Mouse (Mus musculus) kidney, postnatal 4 days (tissue): ENCODE data around the gene Wipi1.

Source experiments
- DNase-seq, 2 experiments: peaks; one replicate each; pipeline ENCODE4 v3.0.0; 2021; ENCODE audit warnings: mixed read lengths in 2 of 2

Gene Wipi1

DNA sequence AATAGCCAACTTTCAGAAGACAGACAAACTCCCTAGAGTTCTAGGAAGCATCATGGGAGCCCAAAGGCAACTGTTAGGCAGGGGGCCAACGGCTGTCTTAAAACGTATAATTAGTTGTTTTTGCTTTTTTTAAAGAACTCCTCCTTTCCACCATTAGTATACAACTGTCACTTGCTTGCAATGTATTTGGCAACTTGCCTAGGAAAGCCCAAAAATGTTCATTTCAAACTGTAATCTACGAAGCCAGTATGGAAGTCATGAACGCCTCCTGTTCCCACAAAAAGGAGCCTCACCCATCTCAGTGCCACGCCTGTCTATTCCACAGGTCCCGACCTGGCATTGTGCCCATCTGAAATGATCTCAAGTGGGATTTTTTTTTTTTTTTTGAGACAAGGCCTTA is 35.9 kb downstream of the Wipi1 start:
- DNase-seq: peak; percentile 40 to 50

- DNase-seq: no peak
Measured at GRCm38 (mm10) chr11:109574604-109575003, 37.2 kb downstream of the Wipi1 start.

DNA sequence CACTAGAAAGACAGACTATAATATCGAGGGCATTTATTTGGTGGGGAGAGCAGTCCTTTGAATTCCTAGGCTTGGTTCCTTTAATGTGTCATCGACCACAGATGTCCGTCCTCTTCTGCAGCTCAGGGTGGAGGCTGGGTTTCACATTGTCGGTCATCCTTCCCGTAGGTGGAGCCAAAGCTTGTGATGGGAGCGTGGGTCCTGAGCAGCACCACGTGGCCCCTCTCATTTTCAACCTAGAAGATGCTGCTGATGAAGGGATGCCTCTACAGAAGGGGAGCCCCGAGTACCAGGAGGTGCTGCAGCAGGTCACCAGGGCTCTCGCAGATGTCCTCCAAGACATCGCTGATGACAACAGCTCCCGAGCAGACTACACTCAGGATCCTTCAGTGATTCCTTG is 39.7 kb downstream of the Wipi1 start:
- DNase-seq: no peak

GRCm38 (mm10) chr11:109569809-109570208 is 42.0 kb downstream of the Wipi1 start:
- no peak for DNase-seq

DNA sequence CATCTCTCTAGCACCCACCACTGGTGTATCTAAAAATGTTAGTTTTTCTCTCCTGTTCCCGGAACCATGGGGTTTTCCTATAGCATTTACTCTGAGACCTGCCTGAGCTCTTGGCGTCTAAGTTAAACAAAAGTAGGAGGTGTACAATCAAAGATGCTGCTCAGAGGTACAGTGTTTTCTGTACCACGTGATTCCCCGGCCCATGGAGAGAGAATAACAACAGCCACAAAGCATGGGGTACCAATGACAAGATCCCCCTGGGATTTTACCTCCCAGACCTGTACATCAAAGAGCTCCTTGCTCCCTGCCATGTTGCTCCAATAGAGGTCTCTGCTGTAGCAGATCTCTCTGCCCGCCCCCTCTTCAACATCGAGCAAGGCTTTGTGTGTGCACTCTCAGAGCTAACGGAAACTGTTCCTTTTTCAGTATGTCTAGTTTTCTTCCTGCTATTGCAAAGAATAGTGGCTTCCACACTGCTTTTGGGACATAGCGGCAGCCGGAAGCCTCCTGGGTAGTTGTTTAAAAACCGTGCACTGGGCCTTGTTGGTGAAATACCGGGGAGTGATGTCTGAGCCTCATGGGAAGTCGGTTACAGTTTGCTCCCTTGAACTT is 42.7 kb downstream of the Wipi1 start:
- no peak for DNase-seq

GRCm38 (mm10) chr11:109564466-109565214 is 47.1 kb downstream of the Wipi1 start:
- no peak for DNase-seq

- DNase-seq: no peak
Measured at GRCm38 (mm10) chr11:109563708-109564107, 48.1 kb downstream of the Wipi1 start.

- no peak for DNase-seq
Measured at GRCm38 (mm10) chr11:109561445-109561844, 50.3 kb downstream of the Wipi1 start.

GRCm38 (mm10) chr11:109560793-109561257 is 50.9 kb downstream of the Wipi1 start:
- DNase-seq: peak; percentile 55 to 75

DNA sequence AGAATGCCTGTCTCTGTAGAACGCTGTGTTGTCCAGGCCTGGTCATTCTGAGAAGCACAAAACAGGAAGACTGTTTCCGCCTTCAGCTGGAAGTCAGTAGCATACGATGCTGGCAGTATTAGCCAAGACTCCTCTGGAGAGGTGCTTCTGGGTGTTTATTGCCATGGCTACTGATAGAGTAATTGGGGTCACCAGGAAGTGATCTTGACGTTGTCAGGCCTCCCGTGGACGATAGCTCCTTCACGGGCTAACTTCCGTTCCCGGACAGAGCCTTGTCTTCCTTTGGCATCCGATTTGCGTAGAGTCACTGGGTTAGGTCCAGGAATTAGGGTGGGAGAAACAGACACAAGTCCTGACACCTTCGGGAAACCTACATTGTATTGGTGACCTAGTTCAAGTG is 52.5 kb downstream of the Wipi1 start:
- DNase-seq: no peak

DNA sequence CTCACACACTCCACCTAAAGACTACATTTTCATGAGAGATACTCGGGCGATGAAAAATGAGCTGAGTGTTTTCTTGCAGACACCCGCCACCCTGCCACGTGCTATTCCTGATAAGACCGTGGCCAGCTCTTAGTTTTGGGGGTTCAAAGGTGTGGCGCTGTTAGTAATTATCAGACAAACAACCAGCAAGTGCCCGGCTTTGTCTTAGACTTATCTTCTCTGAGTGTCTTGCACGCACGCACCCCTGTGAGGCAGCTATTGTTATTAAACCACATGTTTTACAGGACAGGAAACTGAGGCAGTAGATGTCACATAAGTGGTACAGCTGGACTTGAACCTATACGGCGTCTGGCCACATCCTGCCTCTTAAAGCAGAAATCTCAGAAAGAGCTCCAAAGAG is 54.3 kb downstream of the Wipi1 start:
- no peak for DNase-seq

DNA sequence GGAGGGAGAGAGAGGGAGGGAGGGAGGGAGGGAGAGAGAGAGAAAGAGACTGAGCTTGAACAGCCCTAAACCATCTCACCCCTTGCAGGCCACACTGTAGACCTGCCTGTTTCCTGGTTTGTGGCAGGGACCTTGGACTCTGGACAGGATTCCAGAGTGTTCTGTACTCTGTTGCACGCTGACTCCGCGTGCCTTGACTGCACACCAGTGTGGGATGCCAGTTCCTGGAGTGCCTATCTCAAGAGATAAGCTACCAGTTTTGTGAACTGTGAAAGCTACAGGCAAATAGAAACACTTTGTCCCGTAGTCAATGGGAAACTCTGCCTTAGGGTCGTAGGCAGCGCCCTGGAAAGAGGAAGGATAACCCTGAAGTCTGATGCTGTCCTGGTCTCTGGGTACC is 55.6 kb downstream of the Wipi1 start:
- peak in 1 of 2 experiments; percentile 54 for DNase-seq

- peak in 1 of 2 experiments; percentile 35 for DNase-seq
Measured at GRCm38 (mm10) chr11:109554443-109554842, 57.3 kb downstream of the Wipi1 start.

- DNase-seq: no peak
Measured at GRCm38 (mm10) chr11:109553921-109554320, 57.8 kb downstream of the Wipi1 start.

DNA sequence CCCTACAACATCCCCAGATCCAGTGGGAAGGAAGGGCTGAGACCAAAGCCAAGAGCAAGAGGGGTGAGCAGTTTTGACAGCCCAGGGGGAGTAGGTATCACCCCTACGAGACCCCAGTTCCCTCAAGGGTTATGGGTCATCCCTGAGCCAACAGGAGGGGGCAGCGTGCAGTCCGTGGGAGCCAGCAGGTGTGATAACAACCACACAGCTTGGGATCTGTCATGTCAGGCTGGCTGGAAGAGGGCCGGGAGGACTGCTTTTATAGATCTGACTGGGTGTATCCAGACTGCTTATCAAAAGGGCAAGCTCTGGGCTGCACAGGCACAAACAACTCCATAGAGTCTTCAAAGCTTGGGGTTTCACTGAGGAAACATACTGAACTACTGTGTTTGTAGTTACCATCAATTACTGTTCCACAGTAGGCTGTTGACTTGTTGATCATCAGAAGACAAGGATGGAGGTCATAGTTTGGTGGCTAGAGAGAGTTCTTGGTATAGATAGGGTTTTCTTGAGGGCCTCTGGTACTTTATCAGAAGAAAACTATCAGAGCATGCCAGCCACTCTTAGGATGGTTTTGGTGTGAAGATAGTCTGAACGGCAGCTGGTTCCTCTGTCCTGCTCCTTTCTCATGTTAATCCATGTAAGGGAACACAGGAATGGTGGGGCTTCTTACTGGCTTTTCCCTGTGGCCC is 62.0 kb downstream of the Wipi1 start:
- no peak for DNase-seq

DNA sequence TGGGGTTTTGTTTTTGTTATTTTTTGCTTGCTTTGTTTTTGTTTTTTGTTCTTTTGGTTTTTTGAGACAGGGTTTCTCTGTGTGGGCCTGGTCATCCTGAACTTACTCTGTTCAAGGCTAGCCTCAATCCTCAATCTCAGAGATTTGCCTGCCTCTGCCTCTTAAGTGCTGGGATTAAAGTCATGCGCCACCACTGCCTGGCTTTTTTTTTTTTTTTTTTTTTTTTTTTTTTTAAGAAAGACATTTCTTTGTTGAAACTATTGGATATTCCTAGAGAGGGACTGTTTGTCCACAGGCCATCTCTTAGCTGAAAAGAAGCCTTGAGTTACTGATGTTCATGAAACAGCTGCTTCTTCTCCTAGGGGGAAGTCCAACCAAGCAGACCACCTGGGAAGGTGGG is 64.1 kb downstream of the Wipi1 start:
- DNase-seq: no peak

- DNase-seq: peak in 1 of 2 experiments; percentile 40
Measured at GRCm38 (mm10) chr11:109546305-109547001, 65.3 kb downstream of the Wipi1 start.

GRCm38 (mm10) chr11:109545700-109546143 is 66.0 kb downstream of the Wipi1 start:
- DNase-seq: peak; percentile 48 to 69

DNA sequence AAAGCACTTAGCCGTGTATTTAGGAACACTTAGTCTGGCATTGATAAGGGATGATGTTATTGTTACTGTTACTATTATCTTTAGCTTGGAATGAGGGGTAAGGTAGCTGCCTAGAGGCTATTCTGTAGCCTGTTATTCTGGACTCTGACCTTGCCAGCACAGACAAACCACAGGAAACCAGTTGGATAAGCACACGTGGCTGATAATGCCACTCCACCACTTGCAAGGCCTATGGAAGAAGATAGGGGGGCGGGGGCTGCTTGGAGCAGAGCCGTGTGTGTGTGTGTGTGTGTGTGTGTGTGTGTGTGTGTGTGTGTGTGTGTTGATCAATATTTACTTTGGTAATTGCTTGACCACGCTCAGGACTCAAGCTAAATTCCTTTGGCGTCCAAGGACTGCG is 66.5 kb downstream of the Wipi1 start:
- DNase-seq: no peak

DNA sequence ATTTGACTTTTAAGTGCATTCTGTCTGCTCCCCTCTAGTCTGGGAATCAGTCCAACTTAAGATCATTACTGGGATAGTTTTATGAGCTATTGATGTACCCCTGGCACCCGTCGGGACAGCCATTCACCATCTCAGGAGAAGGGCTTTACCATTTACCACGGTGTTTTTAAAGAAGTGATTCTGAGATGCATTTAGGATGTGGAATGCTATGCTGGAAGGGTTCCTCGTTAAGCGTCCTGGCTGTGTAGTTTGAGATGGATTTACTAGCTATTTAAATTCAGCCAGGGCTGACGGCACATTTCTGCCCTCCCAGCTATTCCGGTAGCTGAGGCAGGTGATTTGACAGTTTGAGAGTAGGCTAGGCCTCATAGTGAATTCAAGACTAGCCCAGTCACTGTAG is 67.3 kb downstream of the Wipi1 start:
- DNase-seq: no peak

DNA sequence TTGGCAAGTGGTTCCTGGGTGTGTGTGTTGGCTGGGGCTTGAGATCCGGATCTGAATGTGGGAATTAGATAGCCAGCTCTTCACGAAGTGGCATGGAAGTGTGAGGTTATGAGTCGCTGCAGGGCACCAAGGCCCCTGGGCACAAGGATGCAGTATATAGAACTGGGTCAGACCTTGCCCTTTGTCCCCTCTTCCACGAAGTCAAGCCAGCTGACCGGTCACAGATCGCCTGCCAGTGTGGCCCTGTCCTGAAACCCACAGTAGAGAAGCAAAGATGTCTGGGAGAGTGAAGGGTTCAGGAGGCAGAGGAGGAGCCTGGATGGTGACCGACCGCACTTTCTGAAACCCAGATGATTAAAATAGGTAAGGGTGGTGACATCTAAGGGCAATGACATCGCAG is 68.3 kb downstream of the Wipi1 start:
- peak in 1 of 2 experiments; percentile 27 for DNase-seq

DNA sequence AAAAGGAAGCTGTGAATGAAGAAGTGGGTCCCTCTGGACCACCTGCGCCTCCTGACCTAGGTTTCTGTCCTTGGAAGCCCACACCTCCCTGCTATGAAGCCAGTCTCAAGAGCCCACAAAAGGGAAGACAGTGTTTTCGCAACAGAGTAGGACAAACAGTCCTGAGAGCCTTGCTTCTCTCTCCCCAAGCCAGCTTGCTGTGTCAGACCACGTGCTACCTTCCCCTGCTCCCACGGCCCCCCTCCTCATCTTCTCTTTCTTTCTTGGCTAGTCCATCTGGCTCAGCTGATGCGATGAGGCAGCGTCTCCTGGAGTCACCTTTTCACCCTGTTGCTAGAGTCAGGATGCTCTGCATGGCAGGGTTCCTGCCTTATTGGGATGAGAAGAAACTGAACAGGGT is 72.5 kb downstream of the Wipi1 start:
- DNase-seq: peak in 1 of 2 experiments; percentile 22

DNA sequence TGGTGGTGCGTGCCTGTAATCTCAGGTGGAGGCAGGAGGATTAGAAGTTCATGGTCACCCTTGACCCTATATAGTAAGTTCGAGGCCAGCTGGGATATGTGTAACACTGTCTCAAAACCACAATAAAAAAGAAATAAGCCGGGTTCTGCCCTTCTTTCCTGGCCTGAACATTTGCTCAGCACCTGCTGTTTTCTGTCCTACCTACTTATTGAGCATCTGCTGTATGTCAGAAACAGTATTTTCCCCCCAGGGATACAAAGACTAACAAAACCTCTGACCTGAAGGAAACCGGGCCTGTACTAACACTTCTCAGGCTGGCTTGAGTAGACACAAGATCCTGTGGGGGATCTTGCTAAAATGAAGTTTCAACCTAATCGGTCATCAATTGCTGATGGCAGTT is 74.8 kb downstream of the Wipi1 start:
- no peak for DNase-seq
